Mouse (Mus musculus) liver, embryonic 15.5 days (tissue): ENCODE results near the gene Pde6h. TPM values are rescaled to one million over a fixed set of nuclear protein-coding genes. Genes with fewer than 3 reads are reported as not detected.
"Not testable (repeated sequence)": the region's sequence is repeated elsewhere in the genome, so short reads cannot be mapped to it uniquely, and the experiment has no call there.

ENCODE experiments used
- ATAC-seq: fragments of 200-750 bp; cut with Nextera tagmentation; 2 replicates; pipeline ENCODE4 v1.8.0; 2017; ENCODE audit warnings: moderate number of reproducible peaks, mild to moderate bottlenecking, moderate library complexity; ENCODE audit not compliant: insufficient read depth
- H3K27ac ChIP-seq: fragments of 300-500 bp; sonication (generic); replicated peaks from 2 replicates; pipeline ENCODE4 v1.5.1; 2015; ENCODE audit warnings: mild to moderate bottlenecking, inconsistent platforms
- H3K27me3 ChIP-seq: fragments of 300-500 bp; sonication (generic); 2 replicates; pipeline ENCODE4 v1.6.1; 2015; ENCODE audit warnings: mild to moderate bottlenecking, inconsistent platforms
- H3K36me3 ChIP-seq: fragments of 300-500 bp; sonication (generic); replicated peaks from 2 replicates; pipeline ENCODE4 v1.6.1; 2015; ENCODE audit warnings: moderate library complexity, mild to moderate bottlenecking, inconsistent platforms
- H3K4me1 ChIP-seq: fragments of 300-500 bp; sonication (generic); replicated peaks from 2 replicates; pipeline ENCODE4 v1.6.1; 2015; ENCODE audit warnings: inconsistent platforms
- H3K4me2 ChIP-seq: fragments of 300-500 bp; sonication (generic); 2 replicates; pipeline ENCODE4 v1.6.1; 2015; ENCODE audit warnings: moderate library complexity, mild to moderate bottlenecking, inconsistent platforms
- H3K4me3 ChIP-seq: fragments of 300-500 bp; sonication (generic); replicated peaks from 2 replicates; pipeline ENCODE4 v1.5.1; 2015; ENCODE audit warnings: mild to moderate bottlenecking, inconsistent platforms
- H3K9ac ChIP-seq: fragments of 300-500 bp; sonication (generic); 2 replicates; pipeline ENCODE4 v1.6.1; 2015; ENCODE audit warnings: moderate library complexity, mild to moderate bottlenecking, inconsistent platforms
- H3K9me3 ChIP-seq: fragments of 300-500 bp; sonication (generic); replicated peaks from 2 replicates; pipeline ENCODE4 v1.6.1; 2016; ENCODE audit warnings: inconsistent platforms
- WGBS: fragments of 180-500 bp; shearing (Covaris S2); methylation state at CpG from one replicate; pipeline ENCODE4 v1.1.7; 2015; ENCODE audit warnings: mixed read lengths; ENCODE audit not compliant: insufficient replicate concordance; 5-methylcytosine and 5-hydroxymethylcytosine counted together
- polyA plus RNA-seq: library from polyadenylated mRNA; unstranded; fragments of >200 nt; fragmentation: Nextera tagmentation; extraction: Ambion mirVana; gene quantifications from 2 replicates; pipeline ENCODE4 v1.2.1, GENCODE M21; 2015

Gene Pde6h
- not detected in 2 replicates for polyA plus RNA-seq

GRCm38 (mm10) chr6:136923532-136923931, at the start of gene Pde6h:
Pde6h (plus strand) TSS chr6:136923832.
- no peaks in the 10 kb centered on the region for H3K9me3 ChIP-seq
- H3K27ac ChIP-seq, result no peak within 1 kb of the TSS
- no peak within 1 kb of the TSS for H3K4me3 ChIP-seq
- no peaks in the 10 kb centered on the region for H3K4me1 ChIP-seq
- ATAC-seq, result no peak
- WGBS, result 76% methylated on average over 8 of the region's 8 CpGs
- H3K36me3 ChIP-seq, result peaks cover 5% of the 10 kb centered on the region; the same call in 1 of the 2 replicates
- H3K27me3 ChIP-seq, result no peaks in the 10 kb centered on the region
- no peak within 1 kb of the TSS for H3K4me2 ChIP-seq
- no peak within 1 kb of the TSS for H3K9ac ChIP-seq

DNA sequence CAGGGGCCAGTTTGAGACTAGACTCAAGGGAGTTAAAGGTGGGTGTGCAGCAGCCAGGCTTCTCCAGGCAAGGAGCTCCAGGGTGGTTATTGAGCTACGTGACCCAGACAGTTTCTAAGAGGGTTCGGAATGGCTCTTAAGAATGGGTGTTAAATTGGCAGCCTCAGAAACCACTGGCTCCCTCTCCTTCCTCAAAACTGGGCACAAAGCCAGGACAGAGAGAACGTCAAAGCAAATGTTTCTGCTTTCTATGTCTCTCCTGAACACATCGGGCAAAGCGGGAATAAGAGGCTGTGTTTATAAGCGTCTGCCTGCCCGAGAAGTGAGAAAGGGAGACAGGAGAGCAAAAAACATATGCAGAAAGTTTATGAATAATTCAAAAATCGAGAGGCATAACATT, 49.0 kb upstream of the Pde6h start:
- Histone ChIP-seq H3K9me3 (no peaks in the 10 kb centered on the region), H3K9ac (no peak overlapping the region), H3K27ac (no peak overlapping the region), H3K36me3 (no peaks in the 10 kb centered on the region), H3K4me3 (no peak overlapping the region), H3K4me1 (no peaks in the 10 kb centered on the region), H3K27me3 (peaks cover 2% of the 10 kb centered on the region; the same call in 1 of the 2 replicates), H3K4me2 (no peak overlapping the region)
- no peak for ATAC-seq
- 55% methylated on average over 8 of the region's 8 CpGs for WGBS

- peaks cover 2% of the 10 kb centered on the region; the same call in 1 of the 2 replicates for H3K27me3 ChIP-seq
- H3K27ac ChIP-seq, result no peak within 1 kb of the TSS
- H3K9ac ChIP-seq, result no peak within 1 kb of the TSS
- H3K4me2 ChIP-seq, result no peak within 1 kb of the TSS
- no peaks in the 10 kb centered on the region for H3K4me1 ChIP-seq
- no peak for ATAC-seq
- no peak within 1 kb of the TSS for H3K4me3 ChIP-seq
- 48% methylated on average over 9 of the region's 9 CpGs for WGBS
- H3K9me3 ChIP-seq, result no peaks in the 10 kb centered on the region
- H3K36me3 ChIP-seq, result no peaks in the 10 kb centered on the region
Observed at GRCm38 (mm10) chr6:136875670-136876069, 48.0 kb upstream of the Pde6h start, which contains the start of gene Mgp. Mgp (minus strand) TSS chr6:136875823.

DNA sequence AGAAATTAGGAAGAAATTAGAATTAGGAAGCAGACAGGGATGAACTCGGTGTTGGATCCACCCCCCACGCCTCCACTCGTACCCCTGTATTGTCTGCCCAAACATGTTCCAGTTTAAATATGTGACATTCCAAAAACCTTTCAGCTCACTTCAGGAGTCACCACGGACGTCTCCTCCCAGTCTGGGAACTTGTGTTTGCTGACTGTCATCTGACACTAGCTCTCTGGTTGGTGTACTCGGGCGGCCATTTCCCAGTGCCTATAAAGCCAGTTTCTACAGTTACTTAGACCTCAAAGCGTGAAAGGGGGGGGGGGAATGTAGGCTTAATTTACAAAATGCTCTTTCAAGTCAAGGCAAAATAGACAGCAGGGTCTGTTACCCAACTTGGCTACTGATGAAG, 42.0 kb upstream of the Pde6h start:
- 60% methylated on average over 8 of the region's 8 CpGs for WGBS
- no peak for ATAC-seq
- H3K4me3 ChIP-seq, result no peak overlapping the region

DNA sequence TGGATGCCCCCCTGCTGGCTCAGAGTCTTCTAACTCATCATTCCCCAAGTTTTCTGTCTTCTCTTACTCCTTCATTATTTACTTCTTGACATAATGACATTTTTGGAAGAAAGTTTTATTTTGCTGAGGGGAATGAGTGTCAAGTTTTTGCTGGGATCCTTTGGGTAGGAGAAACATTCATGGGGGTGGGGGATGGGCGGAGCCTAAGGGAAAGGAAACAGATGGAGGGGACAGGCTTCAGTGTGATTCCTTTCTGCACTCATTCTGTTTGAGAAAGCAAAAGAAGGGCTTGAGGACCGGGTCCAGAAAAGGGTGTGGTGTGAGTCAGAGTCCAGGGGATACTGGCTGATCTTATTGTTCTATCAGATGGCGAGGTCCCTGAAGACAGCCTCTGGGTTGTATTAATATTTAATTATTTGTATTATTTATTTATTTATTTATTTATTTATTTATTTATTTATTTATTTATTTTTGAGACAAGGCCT, 40.2 kb upstream of the Pde6h start:
- H3K9me3 ChIP-seq, result no peaks in the 10 kb centered on the region
- no peak overlapping the region for H3K9ac ChIP-seq
- H3K27ac ChIP-seq, result no peak overlapping the region
- no peaks in the 10 kb centered on the region for H3K4me1 ChIP-seq
- no peak overlapping the region for H3K4me3 ChIP-seq
- no peak for ATAC-seq
- H3K27me3 ChIP-seq, result no peaks in the 10 kb centered on the region
- H3K36me3 ChIP-seq, result no peaks in the 10 kb centered on the region
- H3K4me2 ChIP-seq, result no peak overlapping the region
- WGBS, result 38% methylated on average over 3 of the region's 3 CpGs

More for the DNA sequence above, 42.0 kb upstream of the Pde6h start:
- no peaks in the 10 kb centered on the region for H3K36me3 ChIP-seq
- no peaks in the 10 kb centered on the region for H3K9me3 ChIP-seq
- H3K27ac ChIP-seq, result no peak overlapping the region
- H3K27me3 ChIP-seq, result no peaks in the 10 kb centered on the region
- no peaks in the 10 kb centered on the region for H3K4me1 ChIP-seq
- no peak overlapping the region for H3K9ac ChIP-seq
- H3K4me2 ChIP-seq, result no peak overlapping the region

GRCm38 (mm10) chr6:136883961-136884360, 39.7 kb upstream of the Pde6h start:
- no peak for ATAC-seq
- no peak overlapping the region for H3K4me2 ChIP-seq
- no peaks in the 10 kb centered on the region for H3K9me3 ChIP-seq
- WGBS, result 74% methylated on average over 6 of the region's 6 CpGs
- no peaks in the 10 kb centered on the region for H3K27me3 ChIP-seq
- H3K4me1 ChIP-seq, result no peaks in the 10 kb centered on the region
- no peak overlapping the region for H3K4me3 ChIP-seq
- H3K36me3 ChIP-seq, result no peaks in the 10 kb centered on the region
- H3K9ac ChIP-seq, result no peak overlapping the region
- H3K27ac ChIP-seq, result no peak overlapping the region

GRCm38 (mm10) chr6:136884766-136885165, 38.9 kb upstream of the Pde6h start:
- H3K9me3 ChIP-seq, H3K27ac ChIP-seq, H3K9ac ChIP-seq, H3K27me3 ChIP-seq, H3K36me3 ChIP-seq, H3K4me3 ChIP-seq, H3K4me2 ChIP-seq, ATAC-seq, H3K4me1 ChIP-seq: not testable (repeated sequence)
- 30% methylated on average over 1 of the region's 1 CpGs for WGBS

GRCm38 (mm10) chr6:136887854-136888253, 35.8 kb upstream of the Pde6h start:
- no peaks in the 10 kb centered on the region for H3K36me3 ChIP-seq
- no peak overlapping the region for H3K4me3 ChIP-seq
- H3K9ac ChIP-seq, result no peak overlapping the region
- no peaks in the 10 kb centered on the region for H3K27me3 ChIP-seq
- WGBS, result 61% methylated on average over 9 of the region's 9 CpGs
- no peak overlapping the region for H3K27ac ChIP-seq
- H3K4me2 ChIP-seq, result no peak overlapping the region
- ATAC-seq, result no peak
- peaks cover 8% of the 10 kb centered on the region; the same call in 1 of the 2 replicates for H3K4me1 ChIP-seq
- H3K9me3 ChIP-seq, result no peaks in the 10 kb centered on the region

DNA sequence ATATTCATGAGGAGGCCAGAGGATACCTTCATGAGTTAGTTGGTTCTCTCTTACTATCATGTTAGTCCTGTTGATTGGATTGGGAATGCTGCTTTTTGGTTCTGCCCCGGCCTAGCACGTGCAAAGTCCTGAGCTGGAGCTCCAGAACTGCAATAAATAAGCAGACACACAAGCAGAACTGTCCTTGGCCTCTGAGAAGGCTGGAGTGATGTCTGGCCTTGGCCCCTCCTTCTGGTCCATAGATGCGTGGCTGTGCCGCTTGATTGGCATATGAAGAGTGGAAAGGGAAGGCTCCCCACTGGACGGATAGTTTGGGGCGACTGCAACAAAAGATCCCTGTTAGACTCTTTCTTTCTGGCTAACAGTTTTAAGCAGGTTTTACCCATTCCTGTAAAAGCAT, 34.6 kb upstream of the Pde6h start:
- no peaks in the 10 kb centered on the region for H3K36me3 ChIP-seq
- no peak for ATAC-seq
- H3K4me3 ChIP-seq, result no peak overlapping the region
- no peaks in the 10 kb centered on the region for H3K9me3 ChIP-seq
- no peak overlapping the region for H3K9ac ChIP-seq
- H3K4me2 ChIP-seq, result no peak overlapping the region
- H3K27ac ChIP-seq, result no peak overlapping the region
- WGBS, result 73% methylated on average over 6 of the region's 6 CpGs
- peaks cover 8% of the 10 kb centered on the region; the same call in 1 of the 2 replicates for H3K4me1 ChIP-seq
- H3K27me3 ChIP-seq, result no peaks in the 10 kb centered on the region

DNA sequence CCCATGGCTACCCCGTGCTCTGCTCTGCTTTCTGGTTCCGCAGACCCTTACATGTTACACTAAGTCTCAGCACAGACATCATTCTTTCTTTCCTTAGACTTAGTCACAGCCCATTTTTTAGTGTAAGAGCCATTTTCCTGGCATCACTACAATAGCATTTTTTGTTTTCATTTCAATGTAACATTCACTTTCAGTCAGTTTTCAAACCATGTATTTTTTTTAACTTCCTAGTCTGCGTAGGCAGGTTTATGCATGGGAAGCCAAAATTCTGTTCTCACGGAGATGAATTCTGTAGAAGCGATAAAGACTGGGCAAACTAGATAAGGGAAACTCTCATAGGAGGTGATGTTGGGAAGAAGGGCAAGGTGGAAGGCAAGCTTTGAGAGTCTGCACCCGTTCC, 34.1 kb upstream of the Pde6h start:
- H3K9me3 ChIP-seq, result no peaks in the 10 kb centered on the region
- no peak overlapping the region for H3K4me3 ChIP-seq
- no peak overlapping the region for H3K4me2 ChIP-seq
- no peaks in the 10 kb centered on the region for H3K36me3 ChIP-seq
- 73% methylated on average over 6 of the region's 6 CpGs for WGBS
- no peak overlapping the region for H3K9ac ChIP-seq
- no peaks in the 10 kb centered on the region for H3K27me3 ChIP-seq
- H3K27ac ChIP-seq, result no peak overlapping the region
- ATAC-seq, result no peak
- H3K4me1 ChIP-seq, result peaks cover 8% of the 10 kb centered on the region; the same call in 1 of the 2 replicates

DNA sequence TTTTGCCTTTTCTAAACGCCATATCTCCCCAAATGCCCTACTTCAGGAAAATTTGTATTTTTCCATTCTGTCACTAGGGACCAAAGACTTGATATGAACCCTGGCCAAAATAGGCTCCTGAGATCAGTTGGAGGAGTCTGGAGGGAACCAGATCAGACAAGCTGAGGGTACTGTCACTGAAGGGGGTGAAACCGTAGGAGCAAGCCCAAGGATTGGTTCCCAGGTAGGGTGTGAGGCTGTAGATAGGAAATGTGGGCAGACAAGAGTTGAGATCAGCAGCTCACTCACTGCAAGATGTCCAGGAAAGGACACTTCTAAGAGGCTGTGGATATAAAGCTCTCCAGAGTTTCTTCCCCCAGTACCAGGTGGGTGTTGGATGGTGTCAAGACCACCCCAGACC, 31.6 kb upstream of the Pde6h start:
- Histone ChIP-seq H3K4me2 (no peak overlapping the region), H3K36me3 (no peaks in the 10 kb centered on the region), H3K9me3 (no peaks in the 10 kb centered on the region), H3K27me3 (no peaks in the 10 kb centered on the region), H3K4me3 (no peak overlapping the region), H3K9ac (no peak overlapping the region), H3K27ac (no peak overlapping the region), H3K4me1 (peaks cover 8% of the 10 kb centered on the region; the same call in 1 of the 2 replicates)
- WGBS, result 40% methylated on average over 2 of the region's 2 CpGs
- no peak; the same call in 1 of the 2 replicates for ATAC-seq
